ENCODE assay signal across 18 mouse cellular contexts in the genomic region with DNA sequence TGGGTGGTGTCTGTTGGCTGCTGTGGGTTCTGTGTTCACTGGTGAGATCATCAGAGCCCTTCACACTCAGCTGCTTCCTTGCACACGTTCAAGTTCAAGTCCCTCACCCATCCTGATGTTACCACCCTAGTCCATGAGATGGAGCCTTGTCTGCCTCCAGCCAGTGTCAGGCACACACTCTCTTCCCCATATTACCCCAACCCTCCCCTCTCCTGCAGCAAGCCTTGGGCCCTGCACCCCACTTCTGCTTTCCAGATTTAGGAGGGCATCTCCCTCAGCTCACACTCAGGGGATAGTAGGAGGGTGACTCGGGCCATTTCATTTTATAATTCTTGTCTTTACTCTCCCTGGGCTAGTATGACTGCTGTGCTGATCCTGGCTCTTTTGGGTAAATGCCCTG.
"Had no signal": no experiment of that assay in that cellular context is flagged by ENCODE, and none has a peak within 500 bp of the region (broad histone marks: within the 10 kb centered on the region; RNA-seq: fewer than 3 reads in every experiment).

No protein-coding gene starts in this region.

- H3K4me2 ChIP-seq: liver, embryonic 13.5 days; midbrain, embryonic 15.5 days; neural tube, embryonic 13.5 days; stomach, embryonic 15.5 days had no signal

- H3K27ac ChIP-seq: kidney, postnatal 0 days; layer of hippocampus, adult 2 months; liver, embryonic 13.5 days; midbrain, embryonic 15.5 days; neural tube, embryonic 13.5 days; stomach, embryonic 15.5 days had no signal

- ATAC-seq: midbrain, embryonic 15.5 days had no signal

- H3K9me3 ChIP-seq: liver, embryonic 13.5 days; midbrain, embryonic 15.5 days; neural tube, embryonic 13.5 days; stomach, embryonic 15.5 days had no signal

- H3K36me3 ChIP-seq: liver, embryonic 13.5 days; midbrain, embryonic 15.5 days; neural tube, embryonic 13.5 days; stomach, embryonic 15.5 days had no signal

- H3K9ac ChIP-seq: liver, embryonic 13.5 days; midbrain, embryonic 15.5 days; neural tube, embryonic 13.5 days; stomach, embryonic 15.5 days had no signal

- H3K4me1 ChIP-seq: liver, embryonic 13.5 days; neural tube, embryonic 13.5 days; stomach, embryonic 15.5 days had no signal

- H3K27me3 ChIP-seq: liver, embryonic 13.5 days; midbrain, embryonic 15.5 days; neural tube, embryonic 13.5 days; stomach, embryonic 15.5 days had no signal

- H3K4me3 ChIP-seq: layer of hippocampus, adult 2 months; liver, embryonic 13.5 days; midbrain, embryonic 15.5 days; myocyte; neural tube, embryonic 13.5 days; stomach, embryonic 15.5 days had no signal

- DNase-seq: kidney, adult 2 months; kidney, postnatal 25 days; layer of hippocampus, adult 9-11 months; liver, embryonic 13.5 days; lung, adult 2 months; lung, postnatal 14 days; lung, postnatal 4 days; retina, postnatal 1 day; right cerebral cortex, postnatal 25 days; spleen, adult 18-20 months; thymus, adult 18-20 months; thymus, postnatal 36 days had no signal
